Mouse (Mus musculus): ENCODE results near the gene Mrpl11.

GRCm38 (mm10) chr19:4915924-4916603, 45.9 kb upstream of the Mrpl11 start:
- no peak for TF ChIP-seq CTCF (IDR thresholded peaks at IDR 0.05; ENCODE audit: borderline replicate concordance, insufficient read depth, low read length)
- TF ChIP-seq POLR2A (IDR thresholded peaks at IDR 0.05; ENCODE audit: low read depth, low read length) = no peak

Data from embryonic fibroblast, embryonic 13.5 days (primary cell).